Mouse (Mus musculus) intestine, embryonic 15.5 days (tissue): ENCODE measurements at regions not wholly inside any gene's neighbourhood (a gene's known extent, or its start where the extent isn't known, plus 50 kb on each side); places are given as distances from the start of the nearest gene placed in this dataset.

Source experiments
- ATAC-seq: fragments of 200-750 bp; cut with Nextera tagmentation; 2 replicates; pipeline ENCODE4 v1.8.0; 2017; ENCODE audit warnings: moderate TSS enrichment, moderate library complexity
- H3K27ac ChIP-seq: fragments of 300-500 bp; sonication (generic); 2 replicates; pipeline ENCODE4 v1.5.1; 2015; ENCODE audit warnings: mild to moderate bottlenecking, inconsistent platforms
- H3K27me3 ChIP-seq: fragments of 300-500 bp; sonication (generic); replicated peaks from 2 replicates; pipeline ENCODE4 v1.6.1; 2015; ENCODE audit warnings: inconsistent platforms
- H3K36me3 ChIP-seq: fragments of 300-500 bp; sonication (generic); 2 replicates; pipeline ENCODE4 v1.6.1; 2015; ENCODE audit warnings: inconsistent platforms
- H3K4me1 ChIP-seq: fragments of 300-500 bp; sonication (generic); replicated peaks from 2 replicates; pipeline ENCODE4 v1.6.1; 2015; ENCODE audit warnings: inconsistent platforms
- H3K4me2 ChIP-seq: fragments of 300-500 bp; sonication (generic); replicated peaks from 2 replicates; pipeline ENCODE4 v1.6.1; 2015; ENCODE audit warnings: mild to moderate bottlenecking, inconsistent platforms
- H3K4me3 ChIP-seq: fragments of 300-500 bp; sonication (generic); replicated peaks from 2 replicates; pipeline ENCODE4 v1.5.1; 2015; ENCODE audit warnings: inconsistent platforms
- H3K9ac ChIP-seq: fragments of 300-500 bp; sonication (generic); 2 replicates; pipeline ENCODE4 v1.6.1; 2015; ENCODE audit warnings: inconsistent platforms
- H3K9me3 ChIP-seq: fragments of 300-500 bp; sonication (generic); 2 replicates; pipeline ENCODE4 v1.6.1; 2016; ENCODE audit warnings: inconsistent platforms
- WGBS: fragments of 180-500 bp; shearing (Covaris S2); methylation state at CpG from one replicate; pipeline ENCODE4 v1.1.7; 2015; 5-methylcytosine and 5-hydroxymethylcytosine counted together

DNA sequence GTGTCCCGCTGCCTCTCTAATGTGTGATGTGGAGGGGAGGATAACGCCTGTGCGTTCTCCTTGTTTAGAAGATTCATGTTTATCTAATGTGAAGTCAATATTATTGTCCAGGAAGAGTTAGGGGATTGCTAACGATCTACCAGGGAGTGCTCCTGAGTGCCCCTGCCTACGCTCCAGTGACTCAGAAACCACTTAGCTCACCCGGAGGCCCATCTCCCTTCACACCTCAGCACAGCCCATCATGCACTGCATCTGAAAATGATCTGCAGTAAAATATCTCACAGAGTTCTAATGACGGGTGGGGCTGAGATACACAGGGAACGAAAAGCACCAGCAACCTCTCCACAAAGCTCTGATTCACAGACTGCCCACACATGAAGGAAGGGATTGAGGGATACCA is 409.0 kb upstream of the Pfkp start:
- no peak overlapping the region for H3K4me3 ChIP-seq
- no peak overlapping the region for H3K9ac ChIP-seq
- no peaks in the 10 kb centered on the region for H3K9me3 ChIP-seq
- H3K27me3 ChIP-seq: no peaks in the 10 kb centered on the region
- no peak overlapping the region for H3K4me2 ChIP-seq
- no peaks in the 10 kb centered on the region for H3K36me3 ChIP-seq
- no peak overlapping the region for H3K27ac ChIP-seq
- no peak for ATAC-seq
- H3K4me1 ChIP-seq: no peaks in the 10 kb centered on the region
- 48% methylated on average over 8 of the region's 8 CpGs for WGBS
